In genomic region chr9:66276062-66276461, GRCm38 (mm10) we compare ENCODE assay signal across 9 mouse cellular contexts.
DNase-seq lines count a peak whose midpoint lies in the region; ATAC-seq and TF ChIP-seq lines count a peak whose summit lies in the region.
"Had no signal": no experiment of that assay in that cellular context is flagged by ENCODE, and none has a peak within 500 bp of the region (broad histone marks: within the 10 kb centered on the region; RNA-seq: fewer than 3 reads in every experiment).

No protein-coding gene starts in this region.

- peak overlapping the region; percentile 77 for H3K27ac ChIP-seq in heart, adult 2 months
- H3K27ac ChIP-seq in lung, embryonic 15.5 days: no peak overlapping the region
- H3K27ac ChIP-seq in hindbrain, embryonic 10.5 days: peak overlapping the region; percentile 42; the same call in 1 of the 2 replicates

- H3K4me1 ChIP-seq in heart, adult 2 months (ENCODE audit: control insufficient read depth, insufficient read depth, low read length): peaks cover 21% of the 10 kb centered on the region
- H3K4me1 ChIP-seq in lung, embryonic 15.5 days: peaks cover 33% of the 10 kb centered on the region
- H3K4me1 ChIP-seq in hindbrain, embryonic 10.5 days (replicated peaks): peaks cover 50% of the 10 kb centered on the region

- WGBS in heart, adult 2 months: 41% methylated on average over 4 of the region's 4 CpGs
- WGBS in lung, embryonic 15.5 days: 51% methylated on average over 4 of the region's 4 CpGs
- WGBS in hindbrain, embryonic 10.5 days: 27% methylated on average over 4 of the region's 4 CpGs

- H3K9ac ChIP-seq in heart, adult 2 months (ENCODE audit: low read depth, low read length): no peak overlapping the region
- H3K9ac ChIP-seq in lung, embryonic 15.5 days: no peak overlapping the region
- H3K9ac ChIP-seq: embryonic facial prominence, embryonic 12.5 days had no signal

- H3K4me3 ChIP-seq in heart, adult 2 months: no peak overlapping the region
- no peak overlapping the region for H3K4me3 ChIP-seq in lung, embryonic 15.5 days
- peak overlapping the region; percentile 39 for H3K4me3 ChIP-seq in hindbrain, embryonic 10.5 days
- no peak overlapping the region for H3K4me3 ChIP-seq in myocyte

- no peak for TF ChIP-seq EP300 in heart, adult 2 months (IDR thresholded peaks at IDR 0.05; ENCODE audit: insufficient read depth, low read depth, low read length)

- no peaks in the 10 kb centered on the region for H3K79me2 ChIP-seq in heart, adult 2 months (replicated peaks; ENCODE audit: control insufficient read depth, insufficient read depth, low read length)
- H3K79me2 ChIP-seq in myocyte (ENCODE audit: control insufficient read depth, insufficient read depth): no peaks in the 10 kb centered on the region

- no peak for TF ChIP-seq POLR2A in heart, adult 2 months (IDR thresholded peaks at IDR 0.05; ENCODE audit: insufficient read depth, low read depth, low read length)
- no peak for TF ChIP-seq POLR2A in myocyte (IDR thresholded peaks at IDR 0.05; ENCODE audit: insufficient read length, low read depth)

- H3K36me3 ChIP-seq in heart, adult 2 months (ENCODE audit: control insufficient read depth, insufficient read depth, low read length): peaks cover 3% of the 10 kb centered on the region; the same call in 1 of the 2 replicates
- no peaks in the 10 kb centered on the region for H3K36me3 ChIP-seq in lung, embryonic 15.5 days
- H3K36me3 ChIP-seq in hindbrain, embryonic 10.5 days: no peaks in the 10 kb centered on the region
- H3K36me3 ChIP-seq in myocyte (ENCODE audit: control insufficient read depth, insufficient read depth): peaks cover 10% of the 10 kb centered on the region
- H3K36me3 ChIP-seq: embryonic facial prominence, embryonic 12.5 days had no signal

- no peak for TF ChIP-seq CTCF in heart, adult 2 months (IDR thresholded peaks at IDR 0.05)

- intact Hi-C loops in heart, adult 2 months (cut with DNase I): loop anchor here (2.0 kb wide), 3 partner anchors 31 to 117 kb away; partner anchors contain the start of gene Dapk2
- intact Hi-C loops in left cerebral cortex, postnatal 4 days (cut with DNase I): no loop called here

- no peak overlapping the region for H3ac ChIP-seq in myocyte (ENCODE audit: control insufficient read depth, insufficient read length)

- H3K4me2 ChIP-seq in lung, embryonic 15.5 days: peak overlapping the region; percentile 51
- H3K4me2 ChIP-seq in myocyte (ENCODE audit: low read depth): peak overlapping the region; percentile 68

- DNase-seq in heart, adult 2 months: no peak
- DNase-seq in heart, adult 9 months (ENCODE audit: low spot score in 2 of 2): no peak
- no peak for DNase-seq in lung, adult 18-20 months
- no peak for DNase-seq in hindbrain, embryonic 10.5 days (ENCODE audit: low spot score)
- DNase-seq in MN1 (ENCODE audit: low spot score): no peak
- no peak for DNase-seq in left cerebral cortex, postnatal 4 days

- H3K27me3 ChIP-seq in heart, adult 2 months (ENCODE audit: control insufficient read depth, insufficient read depth, low read length): no peaks in the 10 kb centered on the region
- H3K27me3 ChIP-seq in lung, embryonic 15.5 days: no peaks in the 10 kb centered on the region
- H3K27me3 ChIP-seq in hindbrain, embryonic 10.5 days (ENCODE audit: insufficient read depth, poor library complexity, severe bottlenecking): peaks cover 13% of the 10 kb centered on the region; the same call in 1 of the 2 replicates
- no peaks in the 10 kb centered on the region for H3K27me3 ChIP-seq in myocyte (ENCODE audit: control insufficient read depth, insufficient read depth, insufficient read length)
- H3K27me3 ChIP-seq: embryonic facial prominence, embryonic 12.5 days had no signal

- ATAC-seq in lung, embryonic 15.5 days (ENCODE audit: borderline replicate concordance, extremely low read depth, low FRiP score, low TSS enrichment): no peak

- H3K9me3 ChIP-seq in lung, embryonic 15.5 days: no peaks in the 10 kb centered on the region
- no peaks in the 10 kb centered on the region for H3K9me3 ChIP-seq in hindbrain, embryonic 10.5 days
- H3K9me3 ChIP-seq: embryonic facial prominence, embryonic 12.5 days had no signal

TF ChIP-seq in myocyte, 11 proteins besides CTCF, POLR2A, EP300 and RAD21:
- TF ChIP-seq SRF (IDR thresholded peaks at IDR 0.05; ENCODE audit: control insufficient read depth, insufficient read length, low read depth) (no peak), USF1 (IDR thresholded peaks at IDR 0.05; ENCODE audit: low read depth) (no peak), POLR2AphosphoS2 (IDR thresholded peaks at IDR 0.05; ENCODE audit: insufficient read length, low read depth) (no peak), MAX (IDR thresholded peaks at IDR 0.05; ENCODE audit: low read depth) (no peak), E2F4 (IDR thresholded peaks at IDR 0.05; ENCODE audit: insufficient read depth) (no peak), CEBPB (IDR thresholded peaks at IDR 0.05; ENCODE audit: insufficient read depth, poor library complexity, severe bottlenecking) (no peak), TCF3 (IDR thresholded peaks at IDR 0.05; ENCODE audit: insufficient read length, low read depth) (no peak), REST (IDR thresholded peaks at IDR 0.05; ENCODE audit: insufficient read depth, insufficient read length) (no peak), MYOG (IDR thresholded peaks at IDR 0.05; ENCODE audit: control insufficient read depth in 1 of 3, insufficient read depth in 1 of 3, insufficient read length in 2 of 3, low read depth in 2 of 3) (no peak), MYOD1 (IDR thresholded peaks at IDR 0.05; ENCODE audit: control insufficient read depth in 1 of 3, insufficient read length in 2 of 3, low read depth in 2 of 3) (no peak), TCF12 (IDR thresholded peaks at IDR 0.05; ENCODE audit: insufficient read depth, poor library complexity, severe bottlenecking) (no peak)
